Mouse (Mus musculus) olfactory bulb, adult 2 months (tissue): Measurements from ENCODE around the gene Ndufs7. TPM values are rescaled to one million over a fixed set of nuclear protein-coding genes. Genes with fewer than 3 reads are reported as not detected.

Experiments
- H3K27ac ChIP-seq: fragments of 200-500 bp; 2 replicates; pipeline ENCODE4 v1.5.1; 2012; ENCODE audit warnings: low read depth, low read length; ENCODE audit not compliant: insufficient read depth
- H3K4me1 ChIP-seq: fragments of 200-500 bp; 2 replicates; pipeline ENCODE4 v1.6.1; 2012; ENCODE audit warnings: low read length; ENCODE audit not compliant: control insufficient read depth, insufficient read depth
- H3K4me3 ChIP-seq: fragments of 200-500 bp; 2 replicates; pipeline ENCODE4 v1.5.1; 2012; ENCODE audit warnings: mild to moderate bottlenecking, low read depth, low read length, moderate library complexity; ENCODE audit not compliant: insufficient read depth
- CTCF ChIP-seq: fragments of 200-500 bp; IDR thresholded peaks from 2 replicates; pipeline ENCODE4 v1.5.1; 2012; ENCODE audit warnings: low read depth, mild to moderate bottlenecking, low read length, moderate library complexity; ENCODE audit not compliant: insufficient read depth
- POLR2A ChIP-seq: fragments of 200-500 bp; IDR thresholded peaks from 2 replicates; pipeline ENCODE4 v1.6.1; 2012; ENCODE audit warnings: mild to moderate bottlenecking, low read depth, low read length, moderate library complexity; ENCODE audit not compliant: insufficient read depth
- WGBS: fragments of 180-500 bp; shearing (Covaris S2); methylation state at CpG from one replicate; pipeline ENCODE4 v1.1.7; 2018; 5-methylcytosine and 5-hydroxymethylcytosine counted together
- polyA plus RNA-seq: library from polyadenylated mRNA; stranded (reverse); fragments of >200 nt; gene quantifications from 2 replicates; pipeline ENCODE4 v1.2.4, GENCODE M21; 2012; ENCODE audit warnings: low replicate concordance; ENCODE audit not compliant: missing spikeins, insufficient read depth, insufficient read length

Gene Ndufs7
- polyA plus RNA-seq, 1 experiment: not detected

- no peak overlapping the region for H3K27ac ChIP-seq
- peaks cover 20% of the 10 kb centered on the region for H3K4me1 ChIP-seq
- TF ChIP-seq POLR2A (no peak), CTCF (no peak)
- no peak overlapping the region for H3K4me3 ChIP-seq
These were observed 3.1 kb downstream of the Ndufs7 start for GRCm38 (mm10) chr10:80252011-80252410.

DNA sequence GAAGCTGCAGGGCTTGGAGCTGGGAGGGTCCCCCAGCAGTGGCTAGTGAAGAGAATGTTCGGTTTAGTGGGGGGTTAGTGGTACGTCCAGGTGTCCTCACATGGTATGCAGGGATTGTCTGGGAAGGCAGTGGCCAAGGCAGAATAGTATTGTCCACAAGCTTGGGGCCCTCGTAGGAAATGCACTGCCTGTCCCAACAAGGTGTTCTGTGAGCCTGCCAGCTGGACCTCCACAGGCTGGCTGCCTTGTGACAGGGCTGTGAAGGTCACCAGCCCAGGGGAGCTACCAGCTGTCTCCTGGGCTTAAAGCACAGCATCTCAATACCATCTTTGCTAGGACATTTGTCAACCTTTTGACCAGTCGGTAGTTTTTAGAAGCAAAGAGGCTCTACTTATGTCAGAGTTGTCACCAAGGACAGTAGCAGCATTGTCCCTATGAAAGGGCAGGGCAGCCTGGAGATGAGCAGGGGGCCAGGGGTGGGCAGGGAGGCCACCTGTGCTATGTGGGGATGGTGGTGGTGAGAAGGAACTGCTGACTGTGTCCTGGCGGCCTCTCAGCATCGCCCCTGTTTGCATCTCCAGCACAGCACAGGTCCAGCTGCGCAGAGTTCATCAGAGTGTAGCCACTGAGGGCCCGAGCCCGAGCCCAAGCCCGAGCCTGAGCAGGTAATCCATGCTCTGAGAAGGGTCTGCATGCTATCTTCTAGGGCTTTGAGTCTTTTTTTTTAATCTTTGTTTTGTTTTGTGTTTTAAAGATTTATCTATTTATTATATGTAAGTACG, 3.8 kb downstream of the Ndufs7 start:
- 90% methylated on average over 11 of the region's 11 CpGs for WGBS
- no peak for TF ChIP-seq POLR2A
- TF ChIP-seq CTCF: no peak

DNA sequence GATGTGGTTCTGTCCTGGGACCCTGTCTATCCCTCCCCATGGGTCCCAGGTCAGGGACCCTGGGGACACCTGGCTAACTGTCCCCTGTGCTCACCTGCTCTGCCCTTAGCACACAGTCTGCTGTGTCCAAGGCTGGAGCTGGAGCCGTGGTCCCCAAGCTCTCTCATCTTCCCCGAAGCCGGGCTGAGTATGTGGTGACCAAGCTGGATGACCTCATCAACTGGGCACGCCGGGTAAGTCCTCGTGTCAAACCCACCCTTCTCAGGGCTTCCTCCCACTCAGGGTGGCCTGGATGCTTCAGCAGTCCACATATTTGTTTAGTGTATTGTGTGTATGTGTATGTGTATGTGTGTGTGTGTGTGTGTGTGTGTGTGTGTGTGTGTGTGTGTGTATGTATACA, 4.6 kb downstream of the Ndufs7 start:
- peaks cover 20% of the 10 kb centered on the region for H3K4me1 ChIP-seq
- H3K4me3 ChIP-seq: no peak overlapping the region
- WGBS: 80% methylated on average over 6 of the region's 6 CpGs
- TF ChIP-seq POLR2A (no peak), CTCF (no peak)
- no peak overlapping the region for H3K27ac ChIP-seq

More for the DNA sequence above, 3.8 kb downstream of the Ndufs7 start:
- no peak overlapping the region for H3K4me3 ChIP-seq
- H3K27ac ChIP-seq: no peak overlapping the region
- peaks cover 20% of the 10 kb centered on the region for H3K4me1 ChIP-seq

GRCm38 (mm10) chr10:80254331-80255297, 5.7 kb downstream of the Ndufs7 start:
- 91% methylated on average over 26 of the region's 26 CpGs for WGBS
- H3K27ac ChIP-seq: no peak overlapping the region

GRCm38 (mm10) chr10:80255881-80256535, 7.1 kb downstream of the Ndufs7 start:
- peaks cover 27% of the 10 kb centered on the region for H3K4me1 ChIP-seq
- TF ChIP-seq CTCF (no peak), POLR2A (no peak)
- no peak overlapping the region for H3K27ac ChIP-seq
- no peak overlapping the region for H3K4me3 ChIP-seq
- WGBS: 77% methylated on average over 5 of the region's 5 CpGs

More at GRCm38 (mm10) chr10:80254331-80255297, 5.7 kb downstream of the Ndufs7 start:
- TF ChIP-seq CTCF (no peak), POLR2A (no peak)
- no peak overlapping the region for H3K4me3 ChIP-seq
- H3K4me1 ChIP-seq: peaks cover 23% of the 10 kb centered on the region

DNA sequence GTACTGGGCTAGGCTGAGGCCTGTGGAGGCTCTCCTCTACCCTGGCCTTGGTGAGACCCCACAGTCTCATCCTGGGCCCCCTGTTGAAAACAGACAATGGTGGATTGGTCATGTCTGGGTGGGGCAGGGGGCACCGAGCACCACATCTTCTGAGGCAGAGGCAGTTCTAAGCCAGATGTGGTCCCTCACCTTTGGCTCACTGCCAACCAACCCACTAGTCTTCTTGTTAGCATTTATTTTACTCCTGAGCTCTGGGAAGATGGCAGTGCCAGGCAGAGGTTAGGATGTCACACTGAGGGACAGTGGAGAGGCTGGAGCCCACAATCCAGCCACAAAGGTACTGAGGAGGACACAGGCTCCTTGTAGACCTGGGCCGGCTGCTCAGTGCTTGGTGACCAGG, 9.0 kb downstream of the Ndufs7 start:
- TF ChIP-seq CTCF (no peak), POLR2A (no peak)
- H3K4me1 ChIP-seq: peaks cover 26% of the 10 kb centered on the region
- no peak overlapping the region for H3K27ac ChIP-seq
- 80% methylated on average over 2 of the region's 2 CpGs for WGBS
- no peak overlapping the region for H3K4me3 ChIP-seq

DNA sequence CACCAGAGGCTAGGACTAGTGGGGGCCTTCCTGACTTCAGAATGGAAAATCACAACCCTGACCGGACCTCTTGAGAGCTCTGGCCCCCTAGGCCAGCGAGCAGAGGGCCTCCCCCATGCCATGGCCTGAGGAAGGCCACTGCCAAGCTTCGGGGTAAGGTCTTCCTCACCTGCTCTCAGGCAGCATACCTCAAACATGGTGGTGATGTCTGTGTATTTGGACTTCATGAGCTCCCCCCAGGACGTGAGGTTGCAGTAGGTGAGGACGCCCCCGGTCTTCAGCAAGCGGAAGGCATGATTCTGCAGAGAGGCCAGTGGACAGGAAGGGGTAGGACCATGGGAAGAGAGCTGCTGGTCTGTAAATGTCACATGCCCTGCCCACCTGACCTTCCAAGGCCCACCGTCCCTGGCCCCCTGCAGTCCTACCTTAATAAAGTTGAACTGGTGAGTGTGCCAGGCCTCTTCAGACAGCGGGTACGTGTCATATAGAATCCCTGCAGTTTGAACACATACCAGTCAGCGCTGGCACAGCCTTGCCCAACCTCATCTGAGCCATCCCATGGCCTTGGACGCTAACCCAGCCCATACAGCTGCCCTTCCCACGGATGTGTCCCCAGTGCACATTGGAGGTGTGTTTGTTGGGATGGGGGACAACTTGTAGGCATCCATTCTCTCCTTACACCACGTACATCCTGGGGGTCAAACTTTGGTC, 10.0 kb downstream of the Ndufs7 start:
- WGBS: 90% methylated on average over 14 of the region's 14 CpGs
- H3K4me1 ChIP-seq: peaks cover 24% of the 10 kb centered on the region
- H3K27ac ChIP-seq: no peak overlapping the region
- no peak overlapping the region for H3K4me3 ChIP-seq
- TF ChIP-seq POLR2A: no peak
- TF ChIP-seq CTCF: no peak

GRCm38 (mm10) chr10:80259463-80259805, 10.5 kb downstream of the Ndufs7 start:
- no peak overlapping the region for H3K4me3 ChIP-seq
- peak overlapping the region; percentile 33; the same call in 1 of the 2 replicates for H3K27ac ChIP-seq
- no peak for TF ChIP-seq POLR2A
- 68% methylated on average over 6 of the region's 6 CpGs for WGBS
- peaks cover 24% of the 10 kb centered on the region for H3K4me1 ChIP-seq
